Mouse (Mus musculus) heart, postnatal 0 days (tissue): ENCODE measurements at regions not wholly inside any gene's neighbourhood (a gene's known extent, or its start where the extent isn't known, plus 50 kb on each side); places are given as distances from the start of the nearest gene placed in this dataset.

Experiments used
- CTCF ChIP-seq: IDR thresholded peaks from 2 replicates; pipeline ENCODE4 v1.5.1; 2016; ENCODE audit warnings: antibody characterized with exemption, control low read depth, low read depth
- EP300 ChIP-seq: IDR thresholded peaks from 2 replicates; pipeline ENCODE4 v1.6.1; 2016; ENCODE audit warnings: antibody characterized with exemption, low read depth

DNA sequence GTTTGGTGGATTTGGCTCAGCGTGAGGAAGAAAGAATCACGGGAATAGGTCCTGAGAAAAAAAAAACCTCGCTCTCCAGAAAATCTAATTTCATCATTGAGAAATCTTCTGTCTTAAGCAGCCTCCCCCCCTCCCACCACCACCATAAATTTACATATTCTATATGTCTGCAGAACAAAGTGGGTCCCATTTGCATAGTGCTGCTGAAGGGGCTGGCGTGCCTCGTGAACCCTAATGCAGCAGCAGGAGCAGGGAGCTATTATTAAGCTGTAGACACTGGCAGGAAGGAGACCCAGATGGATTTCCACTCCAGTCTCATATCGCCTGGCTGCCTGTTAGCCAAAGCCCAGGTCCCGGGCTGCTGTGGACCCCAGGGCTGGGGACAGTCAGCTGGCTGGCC is 179.6 kb downstream of the Gm26897 start:
- TF ChIP-seq CTCF (no peak), EP300 (no peak)
